Mouse (Mus musculus): Measurements from ENCODE around the gene Olfr353.

Gene Olfr353

GRCm38 (mm10) chr2:36892836-36893235 lies at the start of gene Olfr353:
TSS of gene Olfr353 (minus strand) at chr2:36892936.
- DNase-seq (ENCODE audit: low spot score) = no peak

DNA sequence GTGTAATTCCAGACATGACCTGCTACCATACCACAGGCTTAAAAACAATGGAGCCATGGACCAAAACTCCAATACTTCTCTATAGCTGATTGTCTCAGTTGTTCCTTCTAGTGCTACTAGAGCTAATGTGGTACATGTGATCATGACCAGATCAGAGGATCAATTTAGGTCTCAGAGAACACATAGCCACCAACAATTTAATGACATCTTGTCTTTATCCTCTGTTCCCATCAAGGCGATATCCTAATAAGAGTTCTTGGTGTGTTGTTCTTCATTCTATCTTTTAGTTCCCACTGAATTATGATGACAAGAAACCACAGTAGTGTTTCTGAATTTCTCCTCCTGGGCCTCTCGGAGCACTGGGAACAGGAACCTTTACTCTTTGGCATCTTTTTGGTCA lies 44.1 kb upstream of the Olfr353 start, which contains the start of gene Olfr356:
Olfr356 (plus strand) TSS at position 301 of the 400 bp plus-strand sequence.
- no peak for DNase-seq (ENCODE audit: low spot score)

- no peak for DNase-seq (ENCODE audit: low spot score)
Observed at GRCm38 (mm10) chr2:36928797-36929196, 36.1 kb upstream of the Olfr353 start, which contains the start of gene Olfr355. TSS of gene Olfr355 (minus strand) at chr2:36928897.

DNA sequence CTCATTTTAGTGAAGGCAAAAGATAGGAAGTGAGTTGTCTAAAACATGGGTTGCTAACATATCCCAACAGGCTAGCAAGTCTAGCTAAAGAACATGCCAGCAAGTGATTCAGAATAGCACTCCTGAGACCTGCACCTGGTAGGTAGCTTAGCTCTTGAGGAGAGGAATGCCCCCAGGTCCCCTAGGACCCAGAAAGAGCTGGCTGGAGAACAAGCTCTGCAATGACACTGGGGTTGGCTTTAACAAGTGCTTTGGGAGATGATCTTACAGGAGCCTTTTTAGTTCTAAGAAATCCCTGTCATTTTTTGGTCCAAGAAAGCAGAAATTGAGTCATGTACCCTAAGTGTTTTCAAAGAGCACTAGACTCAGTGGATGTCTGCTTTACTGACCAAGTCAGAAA lies 12.6 kb upstream of the Olfr353 start, which contains the start of gene Olfr354:
Olfr354 (plus strand) TSS at position 301 of the 400 bp plus-strand sequence.
- no peak for DNase-seq (ENCODE audit: low spot score)

DNA sequence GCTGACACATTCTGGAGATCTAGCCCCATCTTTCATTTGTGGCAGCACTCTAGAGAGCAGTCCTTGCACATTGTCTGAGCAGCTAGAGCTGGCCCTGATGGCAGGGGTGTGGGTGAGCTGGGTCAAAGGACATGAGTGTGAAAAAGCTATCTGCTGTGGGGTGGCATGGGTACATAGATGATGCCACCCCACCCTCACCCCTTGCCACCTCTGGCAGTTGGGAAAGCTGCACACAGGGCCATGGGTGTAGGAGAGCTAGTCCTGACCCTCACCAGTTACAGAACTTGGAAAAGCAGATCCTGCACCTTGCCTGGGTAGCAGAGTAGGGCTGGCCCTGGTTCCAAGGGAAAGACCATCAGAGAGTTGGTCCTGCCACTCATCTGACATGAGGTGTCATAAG lies 4.4 kb upstream of the Olfr353 start:
- no peak for DNase-seq (ENCODE audit: low spot score)

DNA sequence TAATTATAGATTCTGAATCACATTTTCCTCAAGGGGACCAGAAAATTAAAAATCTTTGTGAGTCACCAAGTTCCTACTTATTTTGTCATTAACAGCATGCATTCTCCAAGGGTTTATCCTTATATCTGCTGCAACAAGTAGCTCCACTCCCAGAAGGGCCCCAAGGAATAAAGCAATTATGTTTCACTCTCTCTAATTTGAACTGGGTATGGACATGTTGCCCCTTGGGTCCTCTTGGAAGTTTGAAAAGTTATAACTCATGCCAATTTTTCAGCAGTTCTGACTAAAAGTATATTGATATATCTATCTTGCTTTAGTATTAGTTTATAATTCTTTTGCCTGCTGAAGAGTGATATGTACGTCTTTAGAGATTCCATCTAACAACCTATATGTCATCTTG lies 24.6 kb downstream of the Olfr353 start, which contains the start of gene Olfr352:
Olfr352 (plus strand) TSS at position 301 of the 400 bp plus-strand sequence.
- no peak for DNase-seq (ENCODE audit: low spot score)

DNA sequence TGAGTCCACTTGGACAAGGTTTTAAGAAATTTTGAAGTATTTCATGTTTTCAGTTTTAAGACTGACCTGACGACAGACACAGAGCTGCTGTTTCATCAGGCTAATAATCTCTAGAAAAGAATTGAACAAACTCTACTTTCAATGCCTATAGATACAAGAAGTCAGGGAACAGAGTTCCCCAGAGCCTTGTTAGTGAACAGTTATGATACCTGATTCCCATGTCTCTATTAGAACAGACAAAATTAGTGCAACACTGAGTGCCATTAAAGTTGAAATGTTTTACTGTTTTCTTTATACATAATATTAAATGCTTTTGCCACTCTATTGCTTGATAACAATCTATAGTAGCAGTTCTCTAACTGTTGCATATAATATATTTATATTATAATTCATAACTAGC lies 30.2 kb downstream of the Olfr353 start, which contains the start of gene Olfr351:
Olfr351 (minus strand) TSS at position 101 of the 400 bp plus-strand sequence.
- no peak for DNase-seq (ENCODE audit: low spot score)

DNA sequence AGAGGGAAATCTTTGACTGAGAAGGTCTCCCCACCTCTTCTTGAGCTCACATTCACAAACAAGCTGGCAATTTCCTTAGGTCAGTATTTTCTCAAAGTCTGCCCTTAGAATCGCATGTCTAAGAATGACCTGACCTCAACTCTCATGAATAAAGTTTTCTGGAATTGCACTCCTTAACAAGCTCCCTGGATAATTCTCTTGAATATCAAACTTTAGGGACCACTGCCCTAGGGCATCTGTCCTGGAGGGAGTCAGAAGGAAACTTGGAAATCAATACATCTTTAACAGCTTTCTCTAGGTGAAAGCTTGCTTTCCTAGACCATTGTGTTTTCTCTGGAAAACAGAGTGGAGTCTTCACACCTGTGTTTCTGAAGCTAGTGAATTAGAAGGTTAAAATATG lies 46.7 kb downstream of the Olfr353 start, which contains the start of gene Olfr350:
Olfr350 (plus strand) TSS at position 301 of the 400 bp plus-strand sequence.
- no peak for DNase-seq (ENCODE audit: low spot score)

Measured in lung, postnatal 25 days (tissue).